Mouse (Mus musculus): ENCODE measurements around the gene Pros1. TPM values are rescaled to one million over a fixed set of nuclear protein-coding genes. Genes with fewer than 3 reads are reported as not detected.

Pros1 gene
- polyA plus RNA-seq, 1 experiment from 2014 or later, result 17.4 TPM

DNA sequence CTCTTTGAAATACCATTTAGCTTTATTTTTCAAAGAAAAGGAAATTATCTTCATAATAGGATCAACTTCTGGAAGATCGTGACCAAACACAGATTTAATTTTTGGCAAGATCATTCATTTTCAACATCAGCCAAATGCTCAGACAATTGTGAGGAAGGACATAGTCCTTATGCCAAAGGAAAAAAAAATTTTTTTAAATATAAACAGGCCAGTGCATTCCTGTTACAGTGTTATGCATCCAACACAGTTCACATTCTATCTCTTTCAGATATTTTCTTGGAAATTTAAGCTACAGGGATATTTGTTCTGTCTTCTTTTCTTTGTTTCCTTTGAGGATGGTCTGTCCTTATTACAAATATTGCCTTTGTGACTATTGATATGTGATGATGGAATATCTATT is 57.3 kb downstream of the Pros1 start:
- WGBS, result 90% methylated on average over 1 of the region's 1 CpGs
- DNase-seq (ENCODE audit: low spot score), result no peak
- H3K36me3 ChIP-seq, result no peaks in the 10 kb centered on the region
- no peak overlapping the region for H3K4me3 ChIP-seq
- no peak overlapping the region for H3K27ac ChIP-seq
- H3K4me1 ChIP-seq, result no peaks in the 10 kb centered on the region
- H3K9me3 ChIP-seq, result no peaks in the 10 kb centered on the region
- H3K27me3 ChIP-seq (ENCODE audit: insufficient read depth, poor library complexity, severe bottlenecking), result no peaks in the 10 kb centered on the region

GRCm38 (mm10) chr16:62912246-62912645 is 58.1 kb downstream of the Pros1 start:
- no peaks in the 10 kb centered on the region for H3K4me1 ChIP-seq
- H3K36me3 ChIP-seq, result no peaks in the 10 kb centered on the region
- no peaks in the 10 kb centered on the region for H3K9me3 ChIP-seq
- no peak for DNase-seq (ENCODE audit: low spot score)
- no peaks in the 10 kb centered on the region for H3K27me3 ChIP-seq (ENCODE audit: insufficient read depth, poor library complexity, severe bottlenecking)
- 75% methylated on average over 2 of the region's 2 CpGs for WGBS
- H3K4me3 ChIP-seq, result no peak overlapping the region
- no peak overlapping the region for H3K27ac ChIP-seq

DNA sequence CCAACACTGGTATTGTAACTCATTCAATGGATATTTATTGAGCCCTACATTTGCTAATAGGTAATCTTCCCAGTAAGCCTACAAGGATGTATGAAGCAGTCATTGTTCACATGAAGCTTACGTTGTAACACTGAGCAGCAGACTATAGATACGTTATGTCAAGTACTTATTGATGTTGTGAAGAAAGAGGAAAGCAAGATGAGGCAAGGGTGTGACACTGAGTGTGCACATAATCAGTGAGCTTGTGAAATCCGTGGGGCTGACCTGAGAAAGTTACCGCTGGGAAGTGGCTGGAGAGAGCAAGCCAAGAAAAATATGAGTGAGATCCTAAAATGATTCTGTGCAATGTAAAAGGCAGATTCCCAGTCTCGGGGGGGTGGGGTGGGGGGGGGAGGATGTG is 61.4 kb downstream of the Pros1 start:
- Histone ChIP-seq H3K4me3 (no peak overlapping the region), H3K27ac (no peak overlapping the region), H3K27me3 (ENCODE audit: insufficient read depth, poor library complexity, severe bottlenecking) (no peaks in the 10 kb centered on the region), H3K36me3 (no peaks in the 10 kb centered on the region), H3K9me3 (no peaks in the 10 kb centered on the region), H3K4me1 (no peaks in the 10 kb centered on the region)
- WGBS, result 85% methylated on average over 5 of the region's 5 CpGs
- no peak for DNase-seq (ENCODE audit: low spot score)

GRCm38 (mm10) chr16:62922245-62922644 is 68.1 kb downstream of the Pros1 start:
- H3K27ac ChIP-seq, result no peak overlapping the region
- 65% methylated on average over 8 of the region's 8 CpGs for WGBS

DNA sequence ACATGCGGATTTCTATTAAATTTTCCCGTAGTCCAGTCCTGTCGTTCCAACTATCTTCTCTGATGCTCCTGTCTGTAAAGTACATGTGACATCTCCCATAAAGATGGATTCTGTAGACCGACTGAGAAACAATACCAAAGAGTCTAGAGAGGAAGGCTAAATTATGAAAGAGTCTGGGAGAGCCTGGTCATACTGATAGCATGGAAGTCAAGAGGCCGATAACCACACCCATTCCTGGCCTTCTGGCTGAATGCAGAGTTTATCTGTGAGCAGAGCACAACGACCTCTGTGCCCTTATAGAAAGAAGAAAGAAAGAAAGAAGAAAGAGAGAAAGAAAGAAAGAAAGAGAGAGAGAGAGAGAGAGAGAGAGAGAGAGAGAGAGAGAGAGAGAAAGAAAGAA is 77.2 kb downstream of the Pros1 start:
- H3K27ac ChIP-seq, result no peak overlapping the region
- WGBS, result 78% methylated on average over 6 of the region's 6 CpGs
- DNase-seq (ENCODE audit: low spot score), result no peak

More at GRCm38 (mm10) chr16:62922245-62922644, 68.1 kb downstream of the Pros1 start:
- peaks cover 3% of the 10 kb centered on the region; the same call in 1 of the 2 replicates for H3K4me1 ChIP-seq
- H3K27me3 ChIP-seq (ENCODE audit: insufficient read depth, poor library complexity, severe bottlenecking), result no peaks in the 10 kb centered on the region
- H3K36me3 ChIP-seq, result no peaks in the 10 kb centered on the region
- DNase-seq (ENCODE audit: low spot score), result no peak
- no peaks in the 10 kb centered on the region for H3K9me3 ChIP-seq
- H3K4me3 ChIP-seq, result no peak overlapping the region

DNA sequence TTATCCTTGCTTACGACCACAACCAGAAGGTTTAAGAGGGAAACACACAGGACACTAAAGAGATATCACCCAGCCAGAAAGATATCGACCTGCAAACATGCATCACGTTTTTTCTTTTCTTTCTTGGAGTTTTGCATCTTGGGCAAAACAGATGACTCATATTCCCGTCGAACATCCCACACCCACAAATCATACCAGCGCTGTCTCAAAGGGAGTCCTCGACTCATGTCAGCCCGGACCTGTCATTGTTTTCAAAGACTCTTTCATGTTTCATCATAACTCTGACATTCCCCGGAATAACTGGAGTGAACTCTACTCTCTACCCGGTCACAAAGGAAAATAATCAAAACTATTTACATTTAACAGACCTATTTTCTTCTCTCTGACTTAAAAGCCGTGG is 82.2 kb downstream of the Pros1 start:
- Histone ChIP-seq H3K36me3 (no peaks in the 10 kb centered on the region), H3K4me3 (no peak overlapping the region), H3K27me3 (ENCODE audit: insufficient read depth, poor library complexity, severe bottlenecking) (no peaks in the 10 kb centered on the region), H3K27ac (no peak overlapping the region), H3K4me1 (no peaks in the 10 kb centered on the region), H3K9me3 (no peaks in the 10 kb centered on the region)
- no peak for DNase-seq (ENCODE audit: low spot score)
- WGBS, result 82% methylated on average over 11 of the region's 11 CpGs

More for the DNA sequence above, 77.2 kb downstream of the Pros1 start:
- Histone ChIP-seq H3K36me3 (no peaks in the 10 kb centered on the region), H3K27me3 (ENCODE audit: insufficient read depth, poor library complexity, severe bottlenecking) (no peaks in the 10 kb centered on the region), H3K4me1 (no peaks in the 10 kb centered on the region), H3K9me3 (no peaks in the 10 kb centered on the region), H3K4me3 (no peak overlapping the region)

DNA sequence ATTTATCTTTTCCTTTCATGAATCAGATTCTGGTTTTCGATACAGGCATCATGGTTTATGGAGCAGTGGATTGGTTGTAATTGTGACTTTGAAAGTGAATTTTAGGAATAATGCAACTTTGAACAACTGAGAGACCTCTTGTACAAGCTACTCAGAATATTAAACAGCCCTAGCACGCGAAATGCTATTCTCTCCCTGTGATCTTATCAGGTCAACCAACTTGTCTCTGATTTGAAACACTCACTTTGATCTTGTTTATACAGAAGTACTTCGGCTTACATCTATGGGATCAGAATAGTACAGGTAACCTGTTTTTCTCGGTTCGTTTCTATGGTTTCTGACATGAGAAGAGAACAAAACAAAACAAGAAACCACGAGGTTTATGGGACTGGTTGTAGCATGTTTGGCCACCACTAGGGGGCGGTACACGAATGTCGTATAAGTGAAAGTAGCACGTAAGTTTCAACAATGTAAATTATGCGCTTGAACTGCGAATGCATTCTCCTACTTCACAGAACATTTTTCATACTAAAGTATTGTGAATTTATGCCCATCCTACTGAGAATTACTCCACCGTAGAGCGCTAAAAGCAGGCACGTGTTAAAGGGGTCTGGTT is 86.4 kb downstream of the Pros1 start:
- H3K36me3 ChIP-seq, result no peaks in the 10 kb centered on the region
- H3K4me1 ChIP-seq, result no peaks in the 10 kb centered on the region
- H3K9me3 ChIP-seq, result no peaks in the 10 kb centered on the region
- H3K4me3 ChIP-seq, result peak overlapping the region; percentile 38; the same call in 1 of the 2 replicates
- H3K27me3 ChIP-seq (ENCODE audit: insufficient read depth, poor library complexity, severe bottlenecking), result no peaks in the 10 kb centered on the region
- WGBS, result 24% methylated on average over 16 of the region's 16 CpGs
- DNase-seq (ENCODE audit: low spot score), result peak; percentile 78
- H3K27ac ChIP-seq, result no peak overlapping the region

DNA sequence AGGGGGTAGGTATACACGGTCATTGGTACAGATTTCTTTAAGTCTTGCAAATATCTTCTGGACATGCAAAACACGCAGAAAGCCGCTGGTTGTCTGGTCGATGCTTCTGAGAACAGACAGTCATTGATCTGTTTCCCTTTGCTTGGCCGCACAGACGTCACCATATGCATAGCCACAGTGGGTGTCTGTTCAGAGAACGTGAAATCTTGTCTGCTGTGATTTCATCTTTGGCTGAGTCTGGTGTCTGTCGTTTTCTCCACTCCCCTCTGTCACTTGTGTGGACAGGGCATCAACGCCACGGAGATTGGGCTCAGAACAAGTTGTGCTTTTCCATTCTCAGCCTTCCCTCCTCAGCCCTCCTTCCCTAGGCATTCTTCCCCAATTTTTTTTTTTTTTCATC is 87.7 kb downstream of the Pros1 start:
- Histone ChIP-seq H3K9me3 (no peaks in the 10 kb centered on the region), H3K27ac (no peak overlapping the region), H3K4me3 (no peak overlapping the region), H3K27me3 (ENCODE audit: insufficient read depth, poor library complexity, severe bottlenecking) (no peaks in the 10 kb centered on the region), H3K4me1 (no peaks in the 10 kb centered on the region), H3K36me3 (no peaks in the 10 kb centered on the region)
- 70% methylated on average over 10 of the region's 10 CpGs for WGBS
- no peak for DNase-seq (ENCODE audit: low spot score)

DNA sequence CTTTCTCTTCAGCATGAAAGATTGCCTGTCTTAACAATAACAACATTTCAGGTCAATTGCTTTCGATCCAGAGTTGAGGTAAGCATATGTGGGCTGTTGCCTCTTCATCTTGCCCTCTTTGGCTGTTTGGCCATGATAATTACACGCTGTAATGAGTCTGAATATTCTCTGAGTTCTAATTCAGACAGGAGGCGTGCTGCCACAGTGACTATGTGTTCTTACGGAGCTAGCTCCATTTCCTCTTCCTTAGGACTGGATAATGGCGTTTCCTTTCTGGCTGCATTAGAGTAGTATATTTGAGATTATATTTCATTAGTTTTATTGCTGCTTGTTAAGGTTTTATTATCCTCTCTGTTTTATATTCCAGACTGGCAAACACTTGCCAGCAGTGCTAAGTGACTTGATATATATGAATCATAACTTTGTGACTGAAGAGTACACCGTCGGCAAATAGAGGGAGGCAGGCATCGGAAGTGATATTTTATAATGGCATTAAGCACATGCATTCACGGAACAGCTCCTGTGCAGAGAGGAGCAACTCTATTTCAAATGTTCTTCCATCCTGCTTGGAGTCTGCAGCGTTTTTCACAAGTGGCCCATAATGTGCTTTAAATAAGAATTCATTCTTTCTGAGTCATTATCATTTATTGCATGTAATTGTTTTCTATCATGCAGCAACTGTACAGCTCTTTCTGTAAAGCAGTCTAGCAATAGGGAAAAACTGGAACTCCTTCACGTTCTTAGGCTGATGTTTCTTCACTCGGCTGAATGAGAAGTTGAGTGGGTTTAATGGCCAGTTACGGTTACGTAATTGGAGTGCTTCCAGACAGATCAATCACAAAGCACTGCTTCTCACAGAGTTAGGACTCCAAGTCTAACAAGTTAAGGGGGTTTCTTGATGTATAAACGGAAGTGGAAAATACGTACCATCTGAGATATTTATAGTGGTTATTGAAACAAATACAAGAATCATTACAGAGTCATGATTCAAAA is 88.6 kb downstream of the Pros1 start:
- Histone ChIP-seq H3K27ac (no peak overlapping the region), H3K27me3 (ENCODE audit: insufficient read depth, poor library complexity, severe bottlenecking) (no peaks in the 10 kb centered on the region), H3K9me3 (no peaks in the 10 kb centered on the region), H3K4me3 (no peak overlapping the region), H3K36me3 (no peaks in the 10 kb centered on the region), H3K4me1 (no peaks in the 10 kb centered on the region)
- 81% methylated on average over 16 of the region's 16 CpGs for WGBS
- DNase-seq (ENCODE audit: low spot score), result no peak

DNA sequence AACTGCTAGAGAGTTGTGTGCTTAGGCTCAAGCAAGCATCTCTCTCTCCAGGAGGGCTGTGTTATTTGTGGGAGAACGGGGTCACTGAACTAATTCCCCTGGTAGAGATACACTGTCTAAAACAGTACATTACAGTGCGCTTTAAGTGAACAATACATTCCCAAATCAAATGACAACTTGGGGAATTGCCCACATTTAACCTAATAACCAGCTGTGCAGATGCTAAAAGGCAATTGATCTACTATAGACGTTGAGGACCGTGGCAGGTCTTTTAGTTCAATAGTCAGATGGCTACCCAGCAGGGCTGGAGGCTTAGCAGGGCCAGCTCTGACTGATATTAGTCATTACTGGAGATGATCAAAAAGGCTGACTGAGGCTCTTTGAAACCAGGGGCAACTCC is 104.4 kb downstream of the Pros1 start:
- Histone ChIP-seq H3K4me1 (no peaks in the 10 kb centered on the region), H3K9me3 (no peaks in the 10 kb centered on the region), H3K4me3 (no peak overlapping the region), H3K36me3 (no peaks in the 10 kb centered on the region), H3K27ac (no peak overlapping the region), H3K27me3 (ENCODE audit: insufficient read depth, poor library complexity, severe bottlenecking) (no peaks in the 10 kb centered on the region)
- no peak for DNase-seq (ENCODE audit: low spot score)
- WGBS, result 82% methylated on average over 4 of the region's 4 CpGs

GRCm38 (mm10) chr16:62964361-62964763 is 110.3 kb downstream of the Pros1 start:
- no peaks in the 10 kb centered on the region for H3K27me3 ChIP-seq (ENCODE audit: insufficient read depth, poor library complexity, severe bottlenecking)
- DNase-seq (ENCODE audit: low spot score), result no peak
- WGBS, result 75% methylated on average over 6 of the region's 6 CpGs
- no peak overlapping the region for H3K27ac ChIP-seq
- no peak overlapping the region for H3K4me3 ChIP-seq
- H3K9me3 ChIP-seq, result no peaks in the 10 kb centered on the region
- H3K36me3 ChIP-seq, result no peaks in the 10 kb centered on the region
- no peaks in the 10 kb centered on the region for H3K4me1 ChIP-seq

DNA sequence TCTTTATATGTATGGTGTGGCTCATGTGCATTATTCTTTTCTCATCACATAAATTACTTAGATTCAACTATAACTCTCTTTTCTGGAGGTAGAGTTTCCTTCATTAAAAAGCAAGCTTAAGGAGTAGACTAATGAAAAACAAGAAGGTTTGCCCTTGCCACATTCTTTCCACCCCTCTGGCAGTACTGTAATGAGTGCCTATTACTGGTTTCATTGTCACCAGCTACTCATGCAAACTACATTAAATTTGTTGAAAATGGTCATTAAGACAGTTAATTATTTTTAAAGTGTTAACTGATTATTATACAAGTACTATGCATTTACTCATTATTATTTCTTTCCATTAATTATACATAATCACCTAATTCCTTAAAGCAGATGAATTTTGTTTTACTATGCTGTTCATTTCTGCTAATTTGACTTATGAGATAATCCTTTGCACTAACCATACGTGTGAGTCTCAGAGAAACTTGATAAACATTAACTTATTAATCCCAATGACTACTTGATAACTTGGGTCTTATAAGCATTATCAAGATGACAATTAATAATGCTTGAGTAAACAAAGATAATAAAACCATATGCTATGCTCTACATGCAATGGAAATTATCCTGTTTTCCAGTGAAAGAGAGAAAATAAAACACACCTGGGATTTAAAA is 117.7 kb downstream of the Pros1 start:
- no peak for DNase-seq (ENCODE audit: low spot score)
- no peak overlapping the region for H3K27ac ChIP-seq

DNA sequence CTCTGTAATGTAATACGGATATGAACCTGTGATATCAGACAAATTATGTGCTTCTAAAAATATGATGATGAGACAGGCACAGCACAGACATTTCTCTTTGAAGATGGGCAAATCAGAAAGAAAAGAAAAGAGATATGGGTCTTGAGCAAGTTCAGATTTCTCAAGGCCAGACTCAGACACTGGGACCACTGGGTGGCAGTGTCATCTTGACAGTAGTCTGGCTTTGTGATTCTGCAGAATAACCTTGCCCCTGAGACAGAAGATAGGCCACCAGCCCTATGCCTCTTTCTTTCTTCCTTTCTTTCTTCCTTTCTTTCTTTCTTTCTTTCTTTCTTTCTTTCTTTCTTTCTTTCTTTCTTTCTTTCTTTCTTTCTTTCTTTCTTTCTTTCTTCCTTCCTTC is 120.8 kb downstream of the Pros1 start:
- WGBS, result 73% methylated on average over 1 of the region's 1 CpGs
- H3K4me1 ChIP-seq, result no peaks in the 10 kb centered on the region
- H3K27me3 ChIP-seq (ENCODE audit: insufficient read depth, poor library complexity, severe bottlenecking), result no peaks in the 10 kb centered on the region
- DNase-seq (ENCODE audit: low spot score), result no peak
- no peak overlapping the region for H3K27ac ChIP-seq
- H3K36me3 ChIP-seq, result no peaks in the 10 kb centered on the region
- H3K9me3 ChIP-seq, result no peaks in the 10 kb centered on the region
- no peak overlapping the region for H3K4me3 ChIP-seq

More for the DNA sequence above, 117.7 kb downstream of the Pros1 start:
- Histone ChIP-seq H3K9me3 (no peaks in the 10 kb centered on the region), H3K4me3 (no peak overlapping the region), H3K27me3 (ENCODE audit: insufficient read depth, poor library complexity, severe bottlenecking) (no peaks in the 10 kb centered on the region), H3K4me1 (no peaks in the 10 kb centered on the region), H3K36me3 (no peaks in the 10 kb centered on the region)
- WGBS, result 71% methylated on average over 1 of the region's 1 CpGs
